Mouse (Mus musculus): ENCODE data around the gene A930033H14Rik.

- TF ChIP-seq GATA1 (IDR thresholded peaks at IDR 0.05; ENCODE audit: borderline replicate concordance, low read length): no peak
- no peak for TF ChIP-seq FLI1 (IDR thresholded peaks at IDR 0.05; ENCODE audit: low read length)
These were observed 47.1 kb downstream of the A930033H14Rik start for GRCm38 (mm10) chr10:69165847-69166246.
